Mouse (Mus musculus) heart, postnatal 14 days (tissue): ENCODE data around the gene Cpz. TPM values are rescaled to one million over a fixed set of nuclear protein-coding genes. Genes with fewer than 3 reads are reported as not detected.

Source experiments
- total RNA-seq, 2 experiments: library from RNA; stranded (reverse); gene quantifications; 2 replicates each; pipeline ENCODE4 v1.2.3; 2021

Cpz gene
- total RNA-seq, 2 experiments from 2014 or later: 4.2 to 5.6 TPM

Other genes with a start within 250 kb of the Cpz start
- gene Adra2c, start 247.4 kb downstream of the Cpz start, total RNA-seq: under 1 TPM; 0.27 to 0.36 TPM
- not detected for gene Hmx1, start 136.6 kb downstream of the Cpz start, total RNA-seq
- gene Trmt44, start 49.4 kb upstream of the Cpz start, total RNA-seq: 1 to 10 TPM; 2.8 to 3.1 TPM
- gene Acox3, start 57.3 kb upstream of the Cpz start, total RNA-seq: 10 to 100 TPM; 24.8 to 27.3 TPM
- 100 to 1,000 TPM; 108 to 149 TPM for gene Htra3, start 154.1 kb upstream of the Cpz start, total RNA-seq
- 10 to 100 TPM in 1 of 2 experiments, 1 to 10 TPM in 1; 9.8 to 10.6 TPM for gene Sh3tc1, start 214.3 kb upstream of the Cpz start, total RNA-seq
- gene Ablim2, start 232.2 kb upstream of the Cpz start, total RNA-seq: 10 to 100 TPM; 12.2 to 17.5 TPM